Mouse (Mus musculus): Measurements from ENCODE around the gene Chtop. TPM values are rescaled to one million over a fixed set of nuclear protein-coding genes. Genes with fewer than 3 reads are reported as not detected.

Chtop gene
- 101 and 106 TPM in 2 replicates for total RNA-seq (2017)

- peak; percentile 96 for ATAC-seq (ENCODE audit: extremely low read depth, insufficient number of reproducible peaks, low FRiP score, poor library complexity, severe bottlenecking)
These were observed at the start of gene Chtop for GRCm38 (mm10) chr3:90508950-90509746. TSS of gene Chtop (minus strand) at chr3:90509498.

GRCm38 (mm10) chr3:90555954-90556353, 46.7 kb upstream of the Chtop start:
- ATAC-seq (ENCODE audit: extremely low read depth, insufficient number of reproducible peaks, low FRiP score, poor library complexity, severe bottlenecking) = no peak

- no peak for ATAC-seq (ENCODE audit: extremely low read depth, insufficient number of reproducible peaks, low FRiP score, poor library complexity, severe bottlenecking)
These were observed 42.9 kb upstream of the Chtop start for GRCm38 (mm10) chr3:90552231-90552630.

GRCm38 (mm10) chr3:90550421-90550790, 41.1 kb upstream of the Chtop start:
- ATAC-seq (ENCODE audit: extremely low read depth, insufficient number of reproducible peaks, low FRiP score, poor library complexity, severe bottlenecking) = no peak

GRCm38 (mm10) chr3:90549676-90550420, 40.5 kb upstream of the Chtop start:
- no peak for ATAC-seq (ENCODE audit: extremely low read depth, insufficient number of reproducible peaks, low FRiP score, poor library complexity, severe bottlenecking)

- no peak for ATAC-seq (ENCODE audit: extremely low read depth, insufficient number of reproducible peaks, low FRiP score, poor library complexity, severe bottlenecking)
These were observed 31.6 kb upstream of the Chtop start for GRCm38 (mm10) chr3:90540904-90541303.

- no peak for ATAC-seq (ENCODE audit: extremely low read depth, insufficient number of reproducible peaks, low FRiP score, poor library complexity, severe bottlenecking)
These were observed 28.6 kb upstream of the Chtop start for GRCm38 (mm10) chr3:90537905-90538296.

GRCm38 (mm10) chr3:90537141-90537904, 28.0 kb upstream of the Chtop start, which contains the start of gene S100a16:
TSS of gene S100a16 (plus strand) at chr3:90537254.
- no peak for ATAC-seq (ENCODE audit: extremely low read depth, insufficient number of reproducible peaks, low FRiP score, poor library complexity, severe bottlenecking)

- no peak for ATAC-seq (ENCODE audit: extremely low read depth, insufficient number of reproducible peaks, low FRiP score, poor library complexity, severe bottlenecking)
These were observed 26.1 kb upstream of the Chtop start for GRCm38 (mm10) chr3:90535446-90535845.

GRCm38 (mm10) chr3:90531713-90532112, 22.4 kb upstream of the Chtop start:
- ATAC-seq (ENCODE audit: extremely low read depth, insufficient number of reproducible peaks, low FRiP score, poor library complexity, severe bottlenecking) = no peak

GRCm38 (mm10) chr3:90527291-90527873, 18.1 kb upstream of the Chtop start:
- no peak for ATAC-seq (ENCODE audit: extremely low read depth, insufficient number of reproducible peaks, low FRiP score, poor library complexity, severe bottlenecking)

GRCm38 (mm10) chr3:90526580-90526979, 17.3 kb upstream of the Chtop start, which contains the start of gene S100a14:
TSS of gene S100a14 (plus strand) at chr3:90526856.
- no peak for ATAC-seq (ENCODE audit: extremely low read depth, insufficient number of reproducible peaks, low FRiP score, poor library complexity, severe bottlenecking)

- ATAC-seq (ENCODE audit: extremely low read depth, insufficient number of reproducible peaks, low FRiP score, poor library complexity, severe bottlenecking) = no peak
These were observed 16.8 kb upstream of the Chtop start for GRCm38 (mm10) chr3:90526076-90526475.

GRCm38 (mm10) chr3:90525421-90525820, 16.1 kb upstream of the Chtop start:
- peak; percentile 59 for ATAC-seq (ENCODE audit: extremely low read depth, insufficient number of reproducible peaks, low FRiP score, poor library complexity, severe bottlenecking)

GRCm38 (mm10) chr3:90517711-90518110, 8.4 kb upstream of the Chtop start:
- ATAC-seq (ENCODE audit: extremely low read depth, insufficient number of reproducible peaks, low FRiP score, poor library complexity, severe bottlenecking) = no peak

GRCm38 (mm10) chr3:90515789-90516188, 6.5 kb upstream of the Chtop start:
- no peak for ATAC-seq (ENCODE audit: extremely low read depth, insufficient number of reproducible peaks, low FRiP score, poor library complexity, severe bottlenecking)

- ATAC-seq (ENCODE audit: extremely low read depth, insufficient number of reproducible peaks, low FRiP score, poor library complexity, severe bottlenecking) = no peak
These were observed 5.9 kb upstream of the Chtop start for GRCm38 (mm10) chr3:90515242-90515641.

- peak; percentile 62 for ATAC-seq (ENCODE audit: extremely low read depth, insufficient number of reproducible peaks, low FRiP score, poor library complexity, severe bottlenecking)
These were observed 5.4 kb upstream of the Chtop start for GRCm38 (mm10) chr3:90514691-90515090.

Data from neutrophil, adult 5-6 weeks (primary cell).